Mouse (Mus musculus) heart, embryonic 14.5 days (tissue): ENCODE measurements around the gene Grcc10. TPM values are rescaled to one million over a fixed set of nuclear protein-coding genes. Genes with fewer than 3 reads are reported as not detected.

ENCODE experiments used
- ATAC-seq: fragments of 200-750 bp; cut with Nextera tagmentation; 2 replicates; pipeline ENCODE4 v1.8.0; 2017; ENCODE audit warnings: low read depth, moderate TSS enrichment; ENCODE audit not compliant: insufficient number of reproducible peaks, insufficient read depth, low FRiP score
- H3K27ac ChIP-seq, 2 experiments: fragments of 200-500 bp in 1 of 2; fragments of 300-500 bp in 1 of 2; sonication (generic) in 1 of 2; replicated peaks in 1 of 2; 2 replicates each; pipeline ENCODE4 v1.5.1; 2012 to 2014; ENCODE audit warnings: low read depth in 2 of 2, low read length in 2 of 2, control low read depth in 1 of 2, mild to moderate bottlenecking in 1 of 2, mixed read lengths in 1 of 2; ENCODE audit not compliant: control insufficient read depth in 1 of 2, insufficient read depth in 1 of 2
- H3K27me3 ChIP-seq: fragments of 300-500 bp; sonication (generic); 2 replicates; pipeline ENCODE4 v1.6.1; 2014; ENCODE audit warnings: mild to moderate bottlenecking, low read length, control low read depth; ENCODE audit not compliant: control insufficient read depth, insufficient read depth
- H3K36me3 ChIP-seq: fragments of 300-500 bp; sonication (generic); 2 replicates; pipeline ENCODE4 v1.6.1; 2014; ENCODE audit warnings: mild to moderate bottlenecking, control low read depth, low read length, mixed read lengths; ENCODE audit not compliant: control insufficient read depth, insufficient read depth
- H3K4me1 ChIP-seq, 2 experiments: fragments of 200-500 bp in 1 of 2; fragments of 300-500 bp in 1 of 2; sonication (generic) in 1 of 2; 2 replicates each; pipeline ENCODE4 v1.6.1; 2012 to 2014; ENCODE audit warnings: low read length in 2 of 2, control low read depth in 1 of 2, mixed read lengths in 1 of 2; ENCODE audit not compliant: control insufficient read depth in 2 of 2, insufficient read depth in 2 of 2
- H3K4me2 ChIP-seq: fragments of 300-500 bp; sonication (generic); 2 replicates; pipeline ENCODE4 v1.6.1; 2014; ENCODE audit warnings: mild to moderate bottlenecking, low read length
- H3K4me3 ChIP-seq, 2 experiments: fragments of 200-500 bp in 1 of 2; fragments of 300-500 bp in 1 of 2; sonication (generic) in 1 of 2; 2 replicates each; pipeline ENCODE4 v1.5.1; 2012 to 2014; ENCODE audit warnings: low read length in 2 of 2, mild to moderate bottlenecking in 2 of 2, control low read depth in 1 of 2, low read depth in 1 of 2, moderate library complexity in 1 of 2; ENCODE audit not compliant: control insufficient read depth in 1 of 2, insufficient read depth in 1 of 2
- H3K9ac ChIP-seq: fragments of 300-500 bp; sonication (generic); 2 replicates; pipeline ENCODE4 v1.6.1; 2014; ENCODE audit warnings: mild to moderate bottlenecking, low read length
- H3K9me3 ChIP-seq: fragments of 300-500 bp; sonication (generic); 2 replicates; pipeline ENCODE4 v1.6.1; 2016; ENCODE audit warnings: low read length, control low read depth; ENCODE audit not compliant: control insufficient read depth
- WGBS: fragments of 180-500 bp; shearing (Covaris S2); extraction: QIAGEN DNeasy Blood & Tissue Kit; methylation state at CpG from one replicate; pipeline ENCODE4 v1.1.7; 2014; 5-methylcytosine and 5-hydroxymethylcytosine counted together
- polyA plus RNA-seq: library from polyadenylated mRNA; unstranded; fragments of >200 nt; fragmentation: Nextera tagmentation; extraction: Ambion mirVana; gene quantifications from 2 replicates; pipeline ENCODE4 v1.2.1, GENCODE M21; 2014

Gene Grcc10
- polyA plus RNA-seq, 1 experiment from 2014 or later, result 503 TPM

GRCm38 (mm10) chr6:124767536-124767919, 26.4 kb upstream of the Grcc10 start:
- Histone ChIP-seq H3K4me2 (no peak overlapping the region), H3K9me3 (no peaks in the 10 kb centered on the region), H3K27ac (0 out of 4 replicates have a peak overlapping the region, but pooled peaks of 1 of the 2 experiments have one; percentile 6), H3K27me3 (peaks cover 4% of the 10 kb centered on the region; the same call in 1 of the 2 replicates), H3K9ac (0 out of 2 replicates have a peak overlapping the region, but pooled peaks have one; percentile 16), H3K4me1 (peaks cover 21 to 24% of the 10 kb centered on the region in 2 experiments), H3K36me3 (no peaks in the 10 kb centered on the region), H3K4me3 (no peak overlapping the region)
- 48% methylated on average over 4 of the region's 4 CpGs for WGBS
- ATAC-seq, result no peak

GRCm38 (mm10) chr6:124765951-124766350, 24.8 kb upstream of the Grcc10 start:
- Histone ChIP-seq H3K9me3 (no peaks in the 10 kb centered on the region), H3K4me1 (peaks cover 21 to 24% of the 10 kb centered on the region in 2 experiments), H3K27ac (no peak overlapping the region), H3K27me3 (peaks cover 7% of the 10 kb centered on the region; the same call in 1 of the 2 replicates), H3K36me3 (no peaks in the 10 kb centered on the region), H3K4me3 (no peak overlapping the region), H3K4me2 (no peak overlapping the region), H3K9ac (no peak overlapping the region)
- 80% methylated on average over 7 of the region's 7 CpGs for WGBS
- no peak for ATAC-seq

- Histone ChIP-seq H3K9ac (peak overlapping the region; percentile 56), H3K4me3 (no peak overlapping the region), H3K4me1 (peaks cover 25 to 34% of the 10 kb centered on the region in 2 experiments), H3K9me3 (no peaks in the 10 kb centered on the region), H3K4me2 (peak overlapping the region; percentile 68), H3K36me3 (no peaks in the 10 kb centered on the region), H3K27ac (peak overlapping the region in 1 of 2 experiments; percentile 97; a peak in 2 of 4 replicates), H3K27me3 (0 out of 2 replicates have a peak, but pooled peaks cover 3% of the 10 kb centered on the region)
- no peak for ATAC-seq
- WGBS, result 3% methylated on average over 5 of the region's 5 CpGs
These were observed 18.1 kb upstream of the Grcc10 start for GRCm38 (mm10) chr6:124759259-124759658.

- no peaks in the 10 kb centered on the region for H3K36me3 ChIP-seq
- 0 out of 2 replicates have a peak, but pooled peaks cover 3% of the 10 kb centered on the region for H3K27me3 ChIP-seq
- H3K9me3 ChIP-seq, result no peaks in the 10 kb centered on the region
- peak overlapping the region; percentile 68 for H3K4me2 ChIP-seq
- 29% methylated on average over 2 of the region's 2 CpGs for WGBS
- H3K27ac ChIP-seq, result peak overlapping the region; percentile 61 to 97; a peak in 3 of 4 replicates
- peaks cover 25 to 38% of the 10 kb centered on the region in 2 experiments for H3K4me1 ChIP-seq
- H3K4me3 ChIP-seq, result no peak overlapping the region
- peak overlapping the region; percentile 56 for H3K9ac ChIP-seq
- no peak for ATAC-seq
These were observed 17.7 kb upstream of the Grcc10 start for GRCm38 (mm10) chr6:124758849-124759232.

GRCm38 (mm10) chr6:124757909-124758848, 17.0 kb upstream of the Grcc10 start:
- H3K36me3 ChIP-seq, result no peaks in the 10 kb centered on the region
- H3K4me3 ChIP-seq, result peak overlapping the region; percentile 86 to 94
- H3K9me3 ChIP-seq, result no peaks in the 10 kb centered on the region
- WGBS, result 37% methylated on average over 5 of the region's 5 CpGs
- peaks cover 25 to 40% of the 10 kb centered on the region in 2 experiments for H3K4me1 ChIP-seq
- no peak for ATAC-seq
- 0 out of 2 replicates have a peak, but pooled peaks cover 3% of the 10 kb centered on the region for H3K27me3 ChIP-seq
- H3K27ac ChIP-seq, result peak overlapping the region; percentile 82 to 97
- H3K4me2 ChIP-seq, result peak overlapping the region; percentile 68
- H3K9ac ChIP-seq, result peak overlapping the region; percentile 94

- peak overlapping the region; percentile 82 to 97 for H3K27ac ChIP-seq
- H3K4me1 ChIP-seq, result peaks cover 25 to 40% of the 10 kb centered on the region in 2 experiments
- H3K4me2 ChIP-seq, result peak overlapping the region; percentile 68
- H3K9me3 ChIP-seq, result no peaks in the 10 kb centered on the region
- no peak for ATAC-seq
- peak overlapping the region; percentile 94 for H3K9ac ChIP-seq
- peak overlapping the region; percentile 86 to 94 for H3K4me3 ChIP-seq
- 0 out of 2 replicates have a peak, but pooled peaks cover 3% of the 10 kb centered on the region for H3K27me3 ChIP-seq
- H3K36me3 ChIP-seq, result peaks cover under 1% of the 10 kb centered on the region; the same call in 1 of the 2 replicates
- WGBS, result 12% methylated on average over 5 of the region's 5 CpGs
These were observed 16.2 kb upstream of the Grcc10 start for GRCm38 (mm10) chr6:124757351-124757880.

- Histone ChIP-seq H3K9me3 (no peaks in the 10 kb centered on the region), H3K27me3 (0 out of 2 replicates have a peak, but pooled peaks cover 2% of the 10 kb centered on the region), H3K27ac (peak overlapping the region; percentile 82 to 97), H3K4me3 (peak overlapping the region; percentile 86 to 94), H3K4me1 (peaks cover 25 to 40% of the 10 kb centered on the region in 2 experiments), H3K4me2 (peak overlapping the region; percentile 68), H3K36me3 (peaks cover 7% of the 10 kb centered on the region; the same call in 1 of the 2 replicates), H3K9ac (peak overlapping the region; percentile 94)
- WGBS, result 2% methylated on average over 49 of the region's 54 CpGs
- ATAC-seq, result peak; percentile 74
These were observed 15.6 kb upstream of the Grcc10 start for GRCm38 (mm10) chr6:124756652-124757350.
